Comparison of ENCODE assay signal across 8 mouse cellular contexts in genomic region chr10:75444111-75444826, GRCm38 (mm10). TPM values are rescaled to one million over a fixed set of nuclear protein-coding genes. Genes with fewer than 3 reads are reported as not detected.
A peak's percentile ranks its signal among the peaks of the same experiment; 100 is the strongest.
DNase-seq lines count a peak whose midpoint lies in the region; ATAC-seq lines count a peak whose summit lies in the region.

No protein-coding gene starts in this region.

- peak; percentile 34; the same call in 1 of the 2 replicates for ATAC-seq in kidney, embryonic 15.5 days (replicated peaks; ENCODE audit: low FRiP score)
- ATAC-seq in forebrain, embryonic 11.5 days (replicated peaks; ENCODE audit: low FRiP score), result peak; percentile 74

- no peaks in the 10 kb centered on the region for H3K27me3 ChIP-seq in kidney, embryonic 15.5 days
- no peaks in the 10 kb centered on the region for H3K27me3 ChIP-seq in forebrain, embryonic 11.5 days (ENCODE audit: control insufficient read depth, insufficient read depth, low read length)

- peaks cover 33% of the 10 kb centered on the region for H3K4me1 ChIP-seq in kidney, embryonic 15.5 days
- no peaks in the 10 kb centered on the region for H3K4me1 ChIP-seq in forebrain, embryonic 11.5 days (replicated peaks; ENCODE audit: control insufficient read depth, insufficient read depth, low read length)

- no peaks in the 10 kb centered on the region; the same call in 1 of the 2 replicates for H3K9me3 ChIP-seq in kidney, embryonic 15.5 days (replicated peaks)
- no peaks in the 10 kb centered on the region for H3K9me3 ChIP-seq in forebrain, embryonic 11.5 days (ENCODE audit: control insufficient read depth, low read length)

- H3K36me3 ChIP-seq in kidney, embryonic 15.5 days, result no peaks in the 10 kb centered on the region
- H3K36me3 ChIP-seq in forebrain, embryonic 11.5 days (ENCODE audit: control insufficient read depth, insufficient read depth, low read length), result no peaks in the 10 kb centered on the region

- H3K9ac ChIP-seq in kidney, embryonic 15.5 days, result no peak overlapping the region
- no peak overlapping the region for H3K9ac ChIP-seq in forebrain, embryonic 11.5 days (ENCODE audit: low read length)

- 65% methylated on average over 19 of the region's 19 CpGs for WGBS in kidney, embryonic 15.5 days
- 77% methylated on average over 19 of the region's 19 CpGs for WGBS in forebrain, embryonic 11.5 days

- DNase-seq in kidney, postnatal 36 days, result no peak
- DNase-seq in R1 (ENCODE audit: low read depth, low spot score), result peak; percentile 56
- DNase-seq in forebrain, embryonic 11.5 days (ENCODE audit: low spot score), result peak; percentile 63
- DNase-seq in mesoderm, embryonic 11.5 days (ENCODE audit: low read depth, low spot score), result peak; percentile 23
- no peak for DNase-seq in layer of hippocampus, adult 9-10 months (ENCODE audit: low spot score)
- no peak for DNase-seq in thymus, postnatal 0 days (ENCODE audit: low spot score)
- no peak for DNase-seq in spleen, adult 18-20 months

- H3K4me2 ChIP-seq in kidney, embryonic 15.5 days, result no peak overlapping the region; the same call in 1 of the 2 replicates
- no peak overlapping the region for H3K4me2 ChIP-seq in forebrain, embryonic 11.5 days (ENCODE audit: low read depth, low read length, severe bottlenecking)

- H3K4me3 ChIP-seq in kidney, embryonic 15.5 days (replicated peaks), result no peak overlapping the region
- H3K4me3 ChIP-seq in forebrain, embryonic 11.5 days (ENCODE audit: low read depth, low read length), result no peak overlapping the region

- H3K27ac ChIP-seq in kidney, embryonic 15.5 days, result peak overlapping the region; percentile 16; the same call in 1 of the 2 replicates
- H3K27ac ChIP-seq in forebrain, embryonic 11.5 days (ENCODE audit: low read depth, low read length), result no peak overlapping the region

RNA-seq across cellular contexts. Expression of gene Upb1, which starts 43.4 kb away (rescaled TPM):
- polyA plus RNA-seq in kidney, embryonic 15.5 days (2015; fragmentation: Nextera tagmentation; extraction: Ambion mirVana), result 1.6 and 1.8 TPM in 2 replicates
- polyA plus RNA-seq in forebrain, embryonic 11.5 days (2014; fragmentation: Nextera tagmentation; extraction: Ambion mirVana), result 0.59 TPM in 1 of 2 replicates, not detected in the other
- 0.42 and 0.55 TPM in 2 replicates for polyA plus RNA-seq in thymus, postnatal 0 days (2015; fragmentation: Nextera tagmentation; extraction: Ambion mirVana)

Comparison
In these comparisons a context has a peak if more than half of its experiments do, and no peak if none do; other contexts are left out.
1. DNase-seq: peak in R1 (single experiment), forebrain, embryonic 11.5 days (single experiment) and mesoderm, embryonic 11.5 days (single experiment); none in kidney, postnatal 36 days (0 of 2), layer of hippocampus, adult 9-10 months (single experiment), thymus, postnatal 0 days (single experiment) and spleen, adult 18-20 months (0 of 2).